In genomic region chr19:28635991-28636553, GRCm38 (mm10) we compare ENCODE assay signal across 12 mouse cellular contexts. TPM values are rescaled to one million over a fixed set of nuclear protein-coding genes. Genes with fewer than 3 reads are reported as not detected.
DNase-seq lines count a peak whose midpoint lies in the region; ATAC-seq and TF ChIP-seq lines count a peak whose summit lies in the region.
"Had no signal": no experiment of that assay in that cellular context is flagged by ENCODE, and none has a peak within 500 bp of the region (broad histone marks: within the 10 kb centered on the region; RNA-seq: fewer than 3 reads in every experiment).

No protein-coding gene starts in this region.

- H3K27me3 ChIP-seq in hindbrain, postnatal 0 days (ENCODE audit: insufficient read depth, low read length), result no peaks in the 10 kb centered on the region
- H3K27me3 ChIP-seq in limb, embryonic 10.5 days (ENCODE audit: low read depth, poor library complexity, severe bottlenecking), result no peaks in the 10 kb centered on the region
- H3K27me3 ChIP-seq: limb, embryonic 15.5 days had no signal

- no peaks in the 10 kb centered on the region for H3K36me3 ChIP-seq in hindbrain, postnatal 0 days (ENCODE audit: insufficient read depth, low read length)
- no peaks in the 10 kb centered on the region for H3K36me3 ChIP-seq in limb, embryonic 10.5 days
- H3K36me3 ChIP-seq: limb, embryonic 15.5 days had no signal

- intact Hi-C loops in left cerebral cortex, postnatal 14 days (cut with DNase I), result no loop called here

- no peaks in the 10 kb centered on the region for H3K9me3 ChIP-seq in hindbrain, postnatal 0 days (ENCODE audit: low read length)
- H3K9me3 ChIP-seq in limb, embryonic 10.5 days (replicated peaks), result no peaks in the 10 kb centered on the region
- H3K9me3 ChIP-seq: limb, embryonic 15.5 days had no signal

- peak; percentile 42 for DNase-seq in NIH3T3 (ENCODE audit: low read depth)
- DNase-seq in brain, embryonic 14.5 days (ENCODE audit: low read depth), result peak; percentile 74
- DNase-seq in hindbrain, postnatal 0 days (ENCODE audit: low spot score), result peak; percentile 31
- no peak for DNase-seq in limb, embryonic 10.5 days (ENCODE audit: low spot score)
- DNase-seq in left cerebral cortex, postnatal 14 days (ENCODE audit: low spot score in 2 of 2), result no peak
- DNase-seq in MN1 (ENCODE audit: low spot score), result no peak
- DNase-seq in layer of hippocampus, adult 8-10 months (ENCODE audit: low spot score in 2 of 2), result no peak
- no peak for DNase-seq in layer of hippocampus, postnatal 10 days (ENCODE audit: low spot score in 2 of 2)
- DNase-seq: cerebellum, adult 11 months had no signal

- no peak overlapping the region for H3K4me3 ChIP-seq in hindbrain, postnatal 0 days (ENCODE audit: low read length)
- no peak overlapping the region for H3K4me3 ChIP-seq in limb, embryonic 10.5 days
- H3K4me3 ChIP-seq: limb, embryonic 15.5 days had no signal

- H3K4me1 ChIP-seq in hindbrain, postnatal 0 days (ENCODE audit: insufficient read depth, low read length), result no peaks in the 10 kb centered on the region
- H3K4me1 ChIP-seq in limb, embryonic 10.5 days, result peaks cover 12% of the 10 kb centered on the region

- ATAC-seq in hindbrain, postnatal 0 days, result peak; percentile 58; the same call in 1 of the 2 replicates

- no peak overlapping the region for H3K9ac ChIP-seq in hindbrain, postnatal 0 days (replicated peaks; ENCODE audit: low read length)
- H3K9ac ChIP-seq: limb, embryonic 15.5 days had no signal

- 23% methylated on average over 7 of the region's 8 CpGs for WGBS in hindbrain, postnatal 0 days
- 69% methylated on average over 7 of the region's 8 CpGs for WGBS in limb, embryonic 10.5 days

- TF ChIP-seq POLR2A in brain, embryonic 14.5 days (IDR thresholded peaks at IDR 0.05; ENCODE audit: borderline replicate concordance, extremely low read depth, insufficient read depth, insufficient read length, poor library complexity, severe bottlenecking), result no peak

- H3K4me2 ChIP-seq in hindbrain, postnatal 0 days (ENCODE audit: low read depth, low read length), result no peak overlapping the region
- H3K4me2 ChIP-seq: heart, embryonic 11.5 days; limb, embryonic 15.5 days had no signal

- no peak overlapping the region for H3K27ac ChIP-seq in hindbrain, postnatal 0 days
- H3K27ac ChIP-seq in limb, embryonic 10.5 days, result peak overlapping the region; percentile 40; the same call in 1 of the 2 replicates
- H3K27ac ChIP-seq: limb, embryonic 15.5 days; macrophage had no signal

- TF ChIP-seq CTCF in brain, embryonic 14.5 days (IDR thresholded peaks at IDR 0.05; ENCODE audit: borderline replicate concordance, extremely low read depth, insufficient read depth, insufficient read length), result no peak
- no peak for TF ChIP-seq CTCF in hindbrain, postnatal 0 days (IDR thresholded peaks at IDR 0.05; ENCODE audit: low read depth)

RNA-seq across cellular contexts. Expression of gene Glis3, which starts 43.8 kb away (rescaled TPM):
- 1.2 and 3.1 TPM in 2 replicates for polyA plus RNA-seq in brain, embryonic 14.5 days (2012; rRNA removed)
- total RNA-seq in hindbrain, postnatal 0 days (2014; rRNA removed), result 11.4 and 16.2 TPM in 2 replicates
- polyA plus RNA-seq in hindbrain, postnatal 0 days (2015; fragmentation: Nextera tagmentation; extraction: Ambion mirVana), result 1.6 and 1.8 TPM in 2 replicates
- 2.6 and 2.7 TPM in 2 replicates for polyA plus RNA-seq in limb, embryonic 10.5 days (2016; fragmentation: Nextera tagmentation; extraction: Ambion mirVana)
- 1 to 10 TPM; 4.6 to 5.0 TPM for total RNA-seq in left cerebral cortex, postnatal 14 days (2021)
- total RNA-seq in layer of hippocampus, adult 8-10 months (2022), result 10 to 100 TPM; 25.6 to 29.4 (median 26.0) TPM
- 1 to 10 TPM; 5.9 to 6.4 TPM for total RNA-seq in layer of hippocampus, postnatal 10 days (2021)

Comparison
In these comparisons a context has a peak if more than half of its experiments do, and no peak if none do; other contexts are left out.
1. DNase-seq: peak in NIH3T3 (single experiment), brain, embryonic 14.5 days (single experiment) and hindbrain, postnatal 0 days (single experiment); none in limb, embryonic 10.5 days (single experiment), left cerebral cortex, postnatal 14 days (0 of 2), MN1 (single experiment), layer of hippocampus, adult 8-10 months (0 of 2) and layer of hippocampus, postnatal 10 days (0 of 2).